ENCODE assay signal across 20 mouse cellular contexts in genomic region chr12:73882463-73883045, GRCm38 (mm10). TPM values are rescaled to one million over a fixed set of nuclear protein-coding genes. Genes with fewer than 3 reads are reported as not detected.
DNase-seq lines count a peak whose midpoint lies in the region; ATAC-seq and TF ChIP-seq lines count a peak whose summit lies in the region.
"Had no signal": no experiment of that assay in that cellular context is flagged by ENCODE, and none has a peak within 500 bp of the region (broad histone marks: within the 10 kb centered on the region; RNA-seq: fewer than 3 reads in every experiment).

No protein-coding gene starts in this region.

- H3K4me3 ChIP-seq in heart, embryonic 11.5 days (ENCODE audit: low read depth, low read length): no peak overlapping the region
- H3K4me3 ChIP-seq in midbrain, embryonic 11.5 days (ENCODE audit: low read depth, low read length): no peak overlapping the region
- H3K4me3 ChIP-seq in midbrain, embryonic 13.5 days (replicated peaks): no peak overlapping the region
- no peak overlapping the region for H3K4me3 ChIP-seq in embryonic facial prominence, embryonic 14.5 days (ENCODE audit: low read depth, low read length)
- H3K4me3 ChIP-seq in stomach, postnatal 0 days (ENCODE audit: low read depth, low read length): no peak overlapping the region
- H3K4me3 ChIP-seq in thymus, adult 2 months (ENCODE audit: control insufficient read depth, insufficient read depth, low read length): no peak overlapping the region
- H3K4me3 ChIP-seq in neural tube, embryonic 15.5 days (replicated peaks): no peak overlapping the region
- H3K4me3 ChIP-seq: forebrain, embryonic 15.5 days; heart, embryonic 13.5 days; limb, embryonic 13.5 days; neural tube, embryonic 13.5 days had no signal

- no peaks in the 10 kb centered on the region for H3K27me3 ChIP-seq in heart, embryonic 11.5 days (ENCODE audit: control insufficient read depth, insufficient read depth, low read length)
- H3K27me3 ChIP-seq in midbrain, embryonic 11.5 days (ENCODE audit: control insufficient read depth, insufficient read depth, low read length): no peaks in the 10 kb centered on the region
- H3K27me3 ChIP-seq in midbrain, embryonic 13.5 days: no peaks in the 10 kb centered on the region
- no peaks in the 10 kb centered on the region for H3K27me3 ChIP-seq in embryonic facial prominence, embryonic 14.5 days (replicated peaks; ENCODE audit: control insufficient read depth, insufficient read depth, low read length)
- no peaks in the 10 kb centered on the region for H3K27me3 ChIP-seq in stomach, postnatal 0 days (ENCODE audit: control insufficient read depth, insufficient read depth, low read length)
- no peaks in the 10 kb centered on the region for H3K27me3 ChIP-seq in thymus, adult 2 months (ENCODE audit: control insufficient read depth, insufficient read depth, low read length)
- no peaks in the 10 kb centered on the region for H3K27me3 ChIP-seq in neural tube, embryonic 15.5 days (replicated peaks)
- H3K27me3 ChIP-seq: forebrain, embryonic 15.5 days; heart, embryonic 13.5 days; limb, embryonic 13.5 days; neural tube, embryonic 13.5 days had no signal

- no peak overlapping the region for H3K4me2 ChIP-seq in heart, embryonic 11.5 days
- no peak overlapping the region for H3K4me2 ChIP-seq in midbrain, embryonic 11.5 days
- H3K4me2 ChIP-seq in midbrain, embryonic 13.5 days (replicated peaks): no peak overlapping the region
- no peak overlapping the region for H3K4me2 ChIP-seq in embryonic facial prominence, embryonic 14.5 days (ENCODE audit: low read depth, low read length)
- H3K4me2 ChIP-seq in stomach, postnatal 0 days (replicated peaks; ENCODE audit: low read depth): no peak overlapping the region
- no peak overlapping the region for H3K4me2 ChIP-seq in neural tube, embryonic 15.5 days
- H3K4me2 ChIP-seq: forebrain, embryonic 15.5 days; heart, embryonic 13.5 days; limb, embryonic 13.5 days; neural tube, embryonic 13.5 days had no signal

- no peaks in the 10 kb centered on the region for H3K4me1 ChIP-seq in heart, embryonic 11.5 days (ENCODE audit: control insufficient read depth, insufficient read depth, low read length)
- no peaks in the 10 kb centered on the region for H3K4me1 ChIP-seq in midbrain, embryonic 11.5 days (ENCODE audit: control insufficient read depth, insufficient read depth, low read length)
- no peaks in the 10 kb centered on the region for H3K4me1 ChIP-seq in midbrain, embryonic 13.5 days (replicated peaks)
- peaks cover 10% of the 10 kb centered on the region; the same call in 1 of the 2 replicates for H3K4me1 ChIP-seq in embryonic facial prominence, embryonic 14.5 days (ENCODE audit: control insufficient read depth, insufficient read depth, low read length)
- H3K4me1 ChIP-seq in stomach, postnatal 0 days (replicated peaks; ENCODE audit: control insufficient read depth, insufficient read depth): no peaks in the 10 kb centered on the region
- peaks cover 3% of the 10 kb centered on the region for H3K4me1 ChIP-seq in thymus, adult 2 months (replicated peaks; ENCODE audit: control insufficient read depth, insufficient read depth, low read length)
- H3K4me1 ChIP-seq in neural tube, embryonic 15.5 days: no peaks in the 10 kb centered on the region
- H3K4me1 ChIP-seq: forebrain, embryonic 15.5 days; limb, embryonic 13.5 days; neural tube, embryonic 13.5 days had no signal

- no peak for ATAC-seq in heart, embryonic 11.5 days (replicated peaks; ENCODE audit: insufficient number of reproducible peaks, low FRiP score, low TSS enrichment)
- no peak for ATAC-seq in midbrain, embryonic 11.5 days (ENCODE audit: low FRiP score)
- ATAC-seq in midbrain, embryonic 13.5 days: no peak
- peak; percentile 50; the same call in 1 of the 2 replicates for ATAC-seq in embryonic facial prominence, embryonic 14.5 days (ENCODE audit: low read depth)
- no peak for ATAC-seq in stomach, postnatal 0 days (ENCODE audit: low FRiP score, low TSS enrichment)
- ATAC-seq in neural tube, embryonic 15.5 days (ENCODE audit: low FRiP score): no peak
- ATAC-seq: forebrain, embryonic 15.5 days; liver, postnatal 0 days had no signal

- TF ChIP-seq EP300 in stomach, postnatal 0 days (optimal IDR thresholded peaks at IDR 0.05): no peak

- H3K36me3 ChIP-seq in heart, embryonic 11.5 days (ENCODE audit: control insufficient read depth, insufficient read depth, low read length): no peaks in the 10 kb centered on the region
- H3K36me3 ChIP-seq in midbrain, embryonic 11.5 days (ENCODE audit: control insufficient read depth, insufficient read depth, low read length): no peaks in the 10 kb centered on the region
- H3K36me3 ChIP-seq in midbrain, embryonic 13.5 days: no peaks in the 10 kb centered on the region
- no peaks in the 10 kb centered on the region for H3K36me3 ChIP-seq in embryonic facial prominence, embryonic 14.5 days (ENCODE audit: control insufficient read depth, insufficient read depth, low read length)
- no peaks in the 10 kb centered on the region for H3K36me3 ChIP-seq in stomach, postnatal 0 days (ENCODE audit: control insufficient read depth, insufficient read depth, low read length)
- no peaks in the 10 kb centered on the region for H3K36me3 ChIP-seq in thymus, adult 2 months (ENCODE audit: control insufficient read depth, insufficient read depth, low read length)
- no peaks in the 10 kb centered on the region for H3K36me3 ChIP-seq in neural tube, embryonic 15.5 days
- H3K36me3 ChIP-seq: forebrain, embryonic 15.5 days; heart, embryonic 13.5 days; limb, embryonic 13.5 days; neural tube, embryonic 13.5 days had no signal

- no peak overlapping the region for H3K9ac ChIP-seq in heart, embryonic 11.5 days (ENCODE audit: low read depth, low read length)
- H3K9ac ChIP-seq in midbrain, embryonic 11.5 days (ENCODE audit: low read length): no peak overlapping the region
- no peak overlapping the region for H3K9ac ChIP-seq in midbrain, embryonic 13.5 days (replicated peaks)
- no peak overlapping the region for H3K9ac ChIP-seq in embryonic facial prominence, embryonic 14.5 days (ENCODE audit: low read depth, low read length)
- H3K9ac ChIP-seq in stomach, postnatal 0 days (ENCODE audit: low read length): no peak overlapping the region
- no peak overlapping the region for H3K9ac ChIP-seq in neural tube, embryonic 15.5 days (replicated peaks)
- H3K9ac ChIP-seq: forebrain, embryonic 15.5 days; heart, embryonic 13.5 days; limb, embryonic 13.5 days; liver, postnatal 0 days; neural tube, embryonic 13.5 days had no signal

- no peaks in the 10 kb centered on the region for H3K9me3 ChIP-seq in heart, embryonic 11.5 days (replicated peaks; ENCODE audit: control insufficient read depth, low read length)
- no peaks in the 10 kb centered on the region for H3K9me3 ChIP-seq in midbrain, embryonic 11.5 days (ENCODE audit: control insufficient read depth, low read length)
- H3K9me3 ChIP-seq in midbrain, embryonic 13.5 days: no peaks in the 10 kb centered on the region
- no peaks in the 10 kb centered on the region for H3K9me3 ChIP-seq in embryonic facial prominence, embryonic 14.5 days (ENCODE audit: control insufficient read depth, low read length)
- no peaks in the 10 kb centered on the region for H3K9me3 ChIP-seq in stomach, postnatal 0 days (ENCODE audit: control insufficient read depth, low read length)
- no peaks in the 10 kb centered on the region for H3K9me3 ChIP-seq in neural tube, embryonic 15.5 days (replicated peaks)
- H3K9me3 ChIP-seq: forebrain, embryonic 15.5 days; heart, embryonic 13.5 days; limb, embryonic 13.5 days; neural tube, embryonic 13.5 days had no signal

- 78% methylated on average over 2 of the region's 2 CpGs for WGBS in heart, embryonic 11.5 days (ENCODE audit: insufficient replicate concordance)
- WGBS in midbrain, embryonic 11.5 days: 76% methylated on average over 2 of the region's 2 CpGs
- 81% methylated on average over 2 of the region's 2 CpGs for WGBS in midbrain, embryonic 13.5 days
- 24% methylated on average over 2 of the region's 2 CpGs for WGBS in embryonic facial prominence, embryonic 14.5 days
- 32% methylated on average over 2 of the region's 2 CpGs for WGBS in stomach, postnatal 0 days
- WGBS in thymus, adult 2 months: 95% methylated on average over 2 of the region's 2 CpGs
- WGBS in neural tube, embryonic 15.5 days: 81% methylated on average over 2 of the region's 2 CpGs

- TF ChIP-seq CTCF in stomach, postnatal 0 days (IDR thresholded peaks at IDR 0.05; ENCODE audit: low read depth): no peak
- no peak for TF ChIP-seq CTCF in thymus, adult 2 months (IDR thresholded peaks at IDR 0.05; ENCODE audit: borderline replicate concordance, control insufficient read depth, extremely low read depth, insufficient read depth, low read length, poor library complexity)

- TF ChIP-seq POLR2A in thymus, adult 2 months (IDR thresholded peaks at IDR 0.05; ENCODE audit: control insufficient read depth, extremely low read depth, insufficient read depth, low read length, poor library complexity): no peak

- peak; percentile 25 for DNase-seq in heart, adult 11 months
- DNase-seq in midbrain, embryonic 11.5 days (ENCODE audit: low spot score, missing footprints): peak; percentile 35
- DNase-seq in embryonic facial prominence, embryonic 14.5 days (ENCODE audit: low spot score): peak; percentile 88
- peak; percentile 36 for DNase-seq in stomach, postnatal 0 days (ENCODE audit: low spot score)
- DNase-seq in thymus, adult 2 months: no peak
- DNase-seq: cerebellum, postnatal 36 days; kidney, adult 2 months; kidney, postnatal 25 days; liver, postnatal 0 days; right cerebral cortex, postnatal 14 days; thymus, postnatal 36 days had no signal

- no peak overlapping the region for H3K27ac ChIP-seq in heart, embryonic 11.5 days (ENCODE audit: low read depth, low read length)
- H3K27ac ChIP-seq in midbrain, embryonic 11.5 days (ENCODE audit: low read depth, low read length): no peak overlapping the region
- no peak overlapping the region for H3K27ac ChIP-seq in midbrain, embryonic 13.5 days
- no peak overlapping the region for H3K27ac ChIP-seq in embryonic facial prominence, embryonic 14.5 days (replicated peaks; ENCODE audit: low read depth, low read length)
- no peak overlapping the region for H3K27ac ChIP-seq in stomach, postnatal 0 days (replicated peaks)
- no peak overlapping the region for H3K27ac ChIP-seq in thymus, adult 2 months (ENCODE audit: control insufficient read depth, insufficient read depth, low read length)
- H3K27ac ChIP-seq in neural tube, embryonic 15.5 days (replicated peaks): no peak overlapping the region
- H3K27ac ChIP-seq: forebrain, embryonic 15.5 days; heart, embryonic 13.5 days; limb, embryonic 13.5 days; neural tube, embryonic 13.5 days had no signal

RNA-seq across cellular contexts. Expression of gene Hif1a, which starts 18.6 kb away (rescaled TPM):
- polyA plus RNA-seq in heart, embryonic 11.5 days (2014; fragmentation: Nextera tagmentation; extraction: Ambion mirVana): 182 and 206 TPM in 2 replicates
- 130 and 147 TPM in 2 replicates for polyA plus RNA-seq in midbrain, embryonic 11.5 days (2014; fragmentation: Nextera tagmentation; extraction: Ambion mirVana)
- 83.0 and 84.4 TPM in 2 replicates for polyA plus RNA-seq in midbrain, embryonic 13.5 days (2015; fragmentation: Nextera tagmentation; extraction: Ambion mirVana)
- 91.8 and 103 TPM in 2 replicates for polyA plus RNA-seq in embryonic facial prominence, embryonic 14.5 days (2014; fragmentation: Nextera tagmentation; extraction: Ambion mirVana)
- 30.0 and 30.4 TPM in 2 replicates for polyA plus RNA-seq in stomach, postnatal 0 days (2015; fragmentation: Nextera tagmentation; extraction: Ambion mirVana)
- polyA plus RNA-seq in thymus, adult 2 months (2012; rRNA removed): 45.3 and 57.7 TPM in 2 replicates
- polyA plus RNA-seq in neural tube, embryonic 15.5 days (2015; fragmentation: Nextera tagmentation; extraction: Ambion mirVana): 74.0 and 74.1 TPM in 2 replicates

RNA-seq across cellular contexts. Expression of gene Gm49321, which starts 54.9 kb away (rescaled TPM):
- 12.0 and 14.1 TPM in 2 replicates for polyA plus RNA-seq in heart, embryonic 11.5 days (2014; fragmentation: Nextera tagmentation; extraction: Ambion mirVana)
- polyA plus RNA-seq in midbrain, embryonic 11.5 days (2014; fragmentation: Nextera tagmentation; extraction: Ambion mirVana): 16.0 and 16.1 TPM in 2 replicates
- polyA plus RNA-seq in midbrain, embryonic 13.5 days (2015; fragmentation: Nextera tagmentation; extraction: Ambion mirVana): 20.2 and 26.7 TPM in 2 replicates
- polyA plus RNA-seq in embryonic facial prominence, embryonic 14.5 days (2014; fragmentation: Nextera tagmentation; extraction: Ambion mirVana): 9.2 and 10.2 TPM in 2 replicates
- 5.7 and 7.0 TPM in 2 replicates for polyA plus RNA-seq in stomach, postnatal 0 days (2015; fragmentation: Nextera tagmentation; extraction: Ambion mirVana)
- not detected in 2 replicates for polyA plus RNA-seq in thymus, adult 2 months (2012; rRNA removed)
- 22.6 and 23.1 TPM in 2 replicates for polyA plus RNA-seq in neural tube, embryonic 15.5 days (2015; fragmentation: Nextera tagmentation; extraction: Ambion mirVana)
- polyA plus RNA-seq: gonadal fat pad, adult 2 months; kidney, adult 2 months; testis, adult 2 months had no signal
